Mouse (Mus musculus): ENCODE measurements around the gene Camk2g.

Gene Camk2g

DNA sequence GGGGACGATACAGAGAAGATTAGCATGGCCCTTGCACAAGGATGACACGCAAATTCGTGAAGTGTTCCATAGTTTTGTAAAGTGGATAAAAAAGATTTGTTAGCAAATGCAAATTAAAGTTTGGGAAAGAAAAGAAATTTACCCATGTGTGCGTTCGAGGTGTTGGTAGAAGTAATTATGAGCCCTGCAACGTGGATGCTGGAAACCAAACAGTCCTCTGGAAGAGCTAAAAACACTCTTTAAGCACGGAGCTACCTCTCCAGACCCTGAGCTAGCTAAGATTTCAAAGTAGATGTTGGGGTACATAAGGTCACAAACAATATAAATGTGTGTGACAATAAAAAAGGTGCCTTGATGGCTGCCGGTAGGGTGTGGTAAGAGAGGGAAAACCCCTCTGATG, 92.3 kb downstream of the Camk2g start:
- DNase-seq (ENCODE audit: low spot score), result no peak

DNA sequence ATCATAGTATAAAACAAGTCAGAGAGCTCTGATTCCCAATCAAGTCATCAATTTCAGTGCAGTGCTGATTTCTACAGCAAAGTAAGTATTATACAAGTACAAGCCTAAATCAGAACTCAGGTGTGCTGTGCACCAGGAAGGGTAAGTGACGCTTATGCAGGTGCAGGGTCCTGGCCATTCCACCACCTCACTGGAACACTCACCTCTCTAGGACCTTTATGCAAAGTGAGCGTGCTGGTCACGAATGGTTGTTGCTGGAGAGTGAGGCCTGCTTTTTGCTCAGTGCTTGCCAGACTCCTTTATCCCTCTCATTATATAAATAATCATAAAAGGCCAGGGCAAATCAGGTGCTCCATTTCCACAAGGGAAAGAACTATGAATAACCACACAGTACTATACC, 93.5 kb downstream of the Camk2g start:
- DNase-seq (ENCODE audit: low spot score), result no peak

DNA sequence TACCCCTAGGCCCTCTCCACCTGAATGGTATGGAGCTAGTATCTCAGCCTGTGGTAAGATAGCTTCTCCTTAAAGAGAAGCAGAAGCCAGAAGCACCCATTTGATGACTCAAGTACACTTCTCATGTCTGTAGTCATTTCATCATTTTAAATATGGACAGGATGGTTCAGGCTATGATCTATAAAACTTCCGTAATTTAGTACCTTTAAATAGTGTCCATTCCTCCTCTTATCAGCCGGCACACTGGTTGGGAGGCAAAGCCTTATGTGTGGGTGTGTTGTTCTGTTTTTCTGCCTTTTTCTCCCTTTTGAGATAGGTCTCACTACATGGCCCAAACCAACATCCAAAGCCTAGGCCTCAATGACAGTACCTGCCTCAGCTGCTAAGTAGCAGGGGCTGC, 95.4 kb downstream of the Camk2g start:
- no peak for DNase-seq (ENCODE audit: low spot score)

DNA sequence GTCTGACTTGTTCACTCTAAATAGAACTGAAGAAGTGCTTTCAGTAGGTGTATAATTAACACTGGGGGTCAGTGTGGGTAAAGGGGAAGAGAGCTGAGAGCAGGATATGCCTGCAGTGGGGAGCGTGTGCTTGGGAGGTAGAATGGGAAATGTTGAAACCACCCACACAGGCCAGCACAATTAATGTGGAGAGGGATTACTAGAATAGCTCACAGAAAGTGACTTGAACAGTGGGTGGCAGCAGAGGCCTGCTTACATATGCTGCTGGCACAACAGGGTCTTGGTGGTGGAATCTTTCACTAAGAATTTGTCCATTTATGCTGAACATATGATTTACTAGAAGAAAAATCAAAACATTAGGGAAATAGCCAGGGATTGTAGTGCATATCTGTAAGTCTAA, 96.9 kb downstream of the Camk2g start:
- peak; percentile 52 for DNase-seq (ENCODE audit: low spot score)

- no peak for DNase-seq (ENCODE audit: low spot score)
Measured at GRCm38 (mm10) chr14:20695761-20696520, 97.9 kb downstream of the Camk2g start.

DNA sequence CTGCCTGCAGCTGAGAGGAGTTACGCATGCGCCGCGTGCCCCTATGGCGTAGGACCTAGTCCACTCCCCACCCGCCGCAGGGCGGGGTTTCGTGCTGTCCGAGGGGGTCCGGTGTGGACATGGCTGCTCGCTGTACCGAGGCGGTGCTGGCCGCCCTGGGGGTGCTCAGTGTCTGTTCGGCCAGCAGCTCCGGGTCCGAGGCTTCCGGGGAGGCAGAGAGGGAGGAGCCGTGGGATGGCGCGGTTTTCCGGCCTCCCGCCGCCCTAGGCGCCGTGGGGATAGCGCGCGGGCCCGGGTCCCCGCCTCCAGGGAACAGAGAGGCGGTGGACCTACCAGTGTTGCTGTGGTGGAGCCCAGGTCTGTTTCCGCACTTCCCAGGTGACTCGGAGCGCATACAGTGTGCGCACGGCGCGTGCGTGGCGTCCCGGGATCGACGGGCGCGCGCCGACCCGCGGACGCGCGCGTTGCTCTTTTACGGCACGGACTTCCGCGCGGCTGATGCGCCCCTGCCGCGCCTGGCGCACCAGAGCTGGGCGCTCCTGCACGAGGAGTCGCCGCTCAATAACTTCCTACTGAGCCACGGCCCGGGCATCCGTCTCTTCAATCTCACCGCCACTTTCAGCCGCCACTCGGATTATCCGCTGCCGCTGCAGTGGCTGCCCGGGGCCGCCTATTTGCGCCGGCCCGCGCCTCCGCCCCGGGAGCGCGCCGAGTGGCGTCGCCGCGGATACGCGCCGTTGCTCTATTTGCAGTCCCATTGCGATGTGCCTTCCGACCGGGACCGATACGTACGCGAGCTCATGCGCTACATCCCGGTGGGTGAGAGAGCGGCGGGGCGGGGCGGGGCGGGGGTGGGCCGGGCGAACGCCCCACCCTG, 98.8 kb downstream of the Camk2g start, which contains the start of gene Fut11:
TSS of gene Fut11 (plus strand) at position 85 of the 877 bp plus-strand sequence.
- DNase-seq (ENCODE audit: low spot score), result peak; percentile 73

DNA sequence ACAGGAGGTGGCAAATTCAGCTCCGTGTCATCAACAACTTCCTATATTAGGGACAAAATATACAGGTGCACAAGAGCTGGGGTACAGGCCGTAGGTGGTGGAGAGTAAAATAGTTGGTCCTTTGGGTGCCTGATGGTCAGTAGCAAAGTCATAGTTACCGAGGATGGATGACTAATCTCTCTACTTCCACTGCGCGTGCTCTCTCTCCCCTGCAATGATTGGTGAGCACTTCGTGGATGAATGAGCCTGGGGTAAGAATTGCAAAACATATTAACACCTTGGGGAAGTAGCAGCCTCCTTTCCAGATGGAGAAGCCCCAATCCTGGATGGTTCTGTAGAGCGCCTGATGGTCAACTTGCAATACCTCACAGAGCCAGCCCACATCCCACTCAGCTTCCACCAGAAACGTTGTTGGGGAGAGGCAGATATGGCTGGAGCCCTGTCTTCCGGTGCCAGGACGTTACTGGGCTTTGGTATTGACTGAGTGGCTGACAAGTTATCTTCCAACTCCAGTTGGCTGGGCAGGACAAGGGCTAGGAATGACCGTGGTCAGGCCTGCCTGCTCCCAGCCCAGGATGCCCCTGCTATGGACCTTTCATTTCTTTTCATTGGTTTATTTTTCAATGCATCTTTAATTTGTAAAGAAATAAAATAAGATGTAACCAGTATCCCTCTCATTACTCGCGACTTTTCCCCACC, 99.6 kb downstream of the Camk2g start:
- DNase-seq (ENCODE audit: low spot score), result no peak

- no peak for DNase-seq (ENCODE audit: low spot score)
Measured at GRCm38 (mm10) chr14:20693589-20694101, 100.2 kb downstream of the Camk2g start.

DNA sequence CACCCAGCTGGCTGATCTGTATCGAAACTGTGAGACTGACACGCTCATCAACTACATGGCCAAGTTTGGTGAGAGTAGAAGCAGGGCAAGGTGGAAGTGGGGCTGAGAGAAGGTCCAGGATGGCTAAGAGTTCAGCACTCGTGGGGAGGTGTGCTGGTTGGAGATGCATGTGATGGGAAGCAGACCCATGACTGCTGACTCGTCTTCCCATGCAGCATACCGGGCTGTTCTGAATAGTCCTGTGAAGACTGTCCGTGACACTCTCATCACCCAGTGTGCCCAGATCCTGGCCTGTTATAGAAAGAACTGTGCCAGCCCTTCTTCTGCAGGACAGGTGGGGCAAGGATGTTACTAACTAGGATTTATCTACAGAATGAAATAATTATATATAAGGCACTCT, 102.1 kb downstream of the Camk2g start:
- no peak for DNase-seq (ENCODE audit: low spot score)

DNA sequence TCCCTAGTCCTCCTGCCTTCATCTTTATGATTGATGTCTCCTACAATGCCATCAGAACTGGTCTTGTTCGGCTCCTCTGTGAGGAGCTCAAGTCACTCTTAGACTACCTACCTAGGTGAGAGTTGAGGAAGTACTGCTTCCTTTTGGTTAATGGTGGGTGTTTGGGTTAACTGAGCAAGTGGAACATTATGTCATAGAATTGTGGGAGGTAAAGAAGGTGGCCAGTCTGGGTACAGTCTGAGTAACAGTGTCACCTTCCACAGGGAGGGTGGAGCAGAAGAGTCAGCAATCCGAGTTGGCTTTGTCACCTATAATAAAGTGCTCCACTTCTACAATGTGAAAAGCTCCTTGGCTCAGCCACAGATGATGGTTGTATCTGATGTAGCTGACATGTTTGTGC, 104.9 kb downstream of the Camk2g start:
- no peak for DNase-seq (ENCODE audit: low spot score)

DNA sequence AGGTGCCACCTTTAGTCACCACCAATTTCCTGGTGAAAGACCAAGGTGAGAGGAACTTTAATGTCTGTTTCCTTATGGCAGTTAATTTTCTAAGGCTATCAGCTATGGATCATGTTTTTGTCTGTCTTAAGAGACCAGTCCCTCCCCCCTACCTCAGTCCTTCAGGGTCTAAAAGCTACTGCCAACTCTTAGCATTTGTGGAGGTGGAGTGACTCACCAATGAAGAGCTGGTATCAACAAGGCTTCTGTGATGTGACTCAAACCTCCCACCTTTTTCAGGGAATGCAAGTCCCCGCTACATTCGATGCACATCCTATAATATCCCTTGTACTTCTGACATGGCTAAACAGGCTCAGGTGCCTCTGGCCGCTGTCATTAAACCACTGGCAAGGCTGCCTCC, 107.3 kb downstream of the Camk2g start:
- DNase-seq (ENCODE audit: low spot score), result no peak

All from MN1 (cell line).